Mouse (Mus musculus) embryo, embryonic 11.5 days (tissue): ENCODE measurements around the gene Tmx1.

ENCODE experiments used
- DNase-seq: peaks from one replicate; pipeline ENCODE4 v3.0.0-alpha.2; 2012; ENCODE audit warnings: low read depth, low spot score

Tmx1 gene

DNA sequence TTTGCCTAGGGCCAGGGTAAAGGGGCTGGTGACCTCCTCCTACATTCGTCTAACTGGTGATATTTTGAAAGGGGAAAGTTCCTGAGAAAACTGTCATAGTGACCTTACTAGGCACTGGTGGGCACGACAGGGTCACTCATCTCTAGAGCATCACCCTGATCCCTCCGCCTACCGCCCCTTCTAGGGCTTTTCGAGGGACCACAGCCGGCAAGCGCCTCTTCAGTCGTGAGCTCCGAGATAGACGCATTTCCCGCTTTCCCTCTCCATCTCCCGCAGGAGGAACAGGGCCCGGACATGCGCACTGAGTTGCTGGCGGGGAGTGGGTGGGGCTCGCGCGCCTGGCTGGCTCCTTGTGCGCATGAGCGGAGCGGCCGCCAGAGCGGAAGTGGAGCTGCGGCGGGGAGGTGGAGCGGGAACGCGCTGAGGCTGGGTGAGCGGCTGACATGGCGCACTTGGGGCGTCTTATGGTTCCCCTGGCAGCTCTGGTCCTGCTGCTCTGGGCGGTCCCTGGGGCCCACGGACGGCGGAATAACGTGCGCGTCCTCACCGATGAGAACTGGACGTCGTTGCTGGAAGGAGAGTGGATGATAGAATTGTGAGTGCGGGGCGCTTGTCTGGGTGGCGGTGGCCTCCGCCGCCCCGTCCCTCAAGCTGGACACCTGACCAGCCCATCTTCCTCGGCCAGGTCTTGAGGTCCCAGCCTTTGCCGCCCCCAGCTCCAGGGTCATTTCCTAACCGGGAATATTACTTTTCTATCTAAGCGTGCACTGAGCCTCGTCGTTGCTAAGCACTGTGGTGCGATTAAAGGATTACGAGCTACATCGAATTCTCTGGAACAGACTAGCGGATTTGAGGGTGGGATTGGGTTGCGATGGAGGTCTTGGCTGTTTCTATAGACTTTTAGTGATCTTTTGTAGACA is at the start of gene Tmx1:
Gene Tmx1, plus strand, starts transcription at position 370 of the 920 bp plus-strand sequence.
- peak; percentile 91 for DNase-seq

DNA sequence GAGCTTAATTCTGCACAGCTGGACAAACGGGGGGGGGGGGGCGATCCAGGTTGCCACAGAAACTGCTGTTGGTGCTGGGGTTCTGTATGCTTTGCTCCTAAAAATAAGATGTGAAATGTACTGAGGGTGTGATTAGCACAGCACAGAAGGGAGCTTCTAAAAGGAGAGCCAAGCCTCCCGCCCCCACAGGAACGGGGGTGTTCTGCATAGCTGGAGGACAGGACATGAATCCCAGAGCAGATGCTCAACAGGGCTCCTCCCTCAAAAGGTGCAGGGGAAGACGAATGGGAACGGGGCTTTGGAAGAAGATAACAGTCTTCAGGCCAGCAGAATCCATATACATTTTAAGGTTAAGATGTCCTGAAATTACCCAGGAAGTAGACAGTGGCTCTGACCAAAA is 48.6 kb upstream of the Tmx1 start:
- no peak for DNase-seq

DNA sequence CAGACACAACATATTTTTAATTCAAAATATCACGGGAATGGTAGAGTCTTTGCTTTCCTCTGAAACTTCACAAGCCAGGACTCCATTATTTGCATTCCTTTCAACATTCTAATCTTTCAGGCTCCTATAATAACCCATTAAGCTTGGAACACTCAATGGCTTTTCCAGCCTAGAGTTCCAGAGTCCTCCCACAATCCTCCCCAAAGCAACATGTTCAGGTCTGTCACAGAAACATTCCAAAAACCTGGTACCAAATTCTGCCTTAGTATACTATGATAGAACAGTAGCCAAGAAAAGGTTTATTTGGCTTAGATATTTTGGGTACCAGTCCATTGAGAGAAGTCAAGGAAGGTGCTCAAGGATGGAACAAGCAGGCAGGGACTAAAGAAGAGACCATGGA is 44.5 kb upstream of the Tmx1 start:
- DNase-seq: no peak

DNA sequence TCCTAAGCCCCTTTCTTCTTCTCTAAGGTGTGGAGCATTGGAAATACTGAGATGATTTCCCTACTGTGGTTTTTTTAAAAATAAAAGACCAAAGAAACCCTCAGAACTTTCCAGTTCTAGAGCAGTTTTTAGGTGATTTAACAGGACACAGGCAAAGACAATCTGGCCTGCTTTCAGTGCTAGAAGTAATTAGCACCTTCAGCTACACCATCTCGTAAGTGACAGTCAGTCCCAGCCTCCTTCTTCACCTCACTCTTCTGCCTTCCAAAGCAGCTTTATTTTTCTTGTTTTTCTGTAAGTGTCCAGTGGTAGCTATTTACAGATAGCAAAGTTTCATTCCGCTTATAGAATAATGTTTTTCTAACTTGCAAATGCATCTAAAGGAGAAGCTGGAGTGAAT is 43.3 kb upstream of the Tmx1 start:
- no peak for DNase-seq

DNA sequence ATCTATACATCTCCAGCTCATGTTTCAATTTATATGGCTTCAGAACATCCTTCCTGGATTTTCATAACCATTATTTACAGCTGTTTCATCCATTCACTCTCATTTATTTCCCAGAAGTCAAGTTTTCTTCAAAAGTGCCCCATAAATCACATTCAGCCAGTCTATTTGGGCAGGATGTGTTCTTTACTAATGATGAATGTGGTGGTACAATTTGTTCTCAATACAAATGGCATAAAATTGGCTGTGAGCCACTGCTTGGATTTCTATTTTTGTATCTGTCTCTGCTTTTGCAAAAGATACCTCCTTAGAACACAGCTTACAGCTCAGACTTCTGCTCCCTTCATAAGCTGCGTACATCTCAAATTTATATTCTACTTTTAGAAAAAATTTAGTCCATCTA is 32.7 kb upstream of the Tmx1 start:
- peak; percentile 30 for DNase-seq

DNA sequence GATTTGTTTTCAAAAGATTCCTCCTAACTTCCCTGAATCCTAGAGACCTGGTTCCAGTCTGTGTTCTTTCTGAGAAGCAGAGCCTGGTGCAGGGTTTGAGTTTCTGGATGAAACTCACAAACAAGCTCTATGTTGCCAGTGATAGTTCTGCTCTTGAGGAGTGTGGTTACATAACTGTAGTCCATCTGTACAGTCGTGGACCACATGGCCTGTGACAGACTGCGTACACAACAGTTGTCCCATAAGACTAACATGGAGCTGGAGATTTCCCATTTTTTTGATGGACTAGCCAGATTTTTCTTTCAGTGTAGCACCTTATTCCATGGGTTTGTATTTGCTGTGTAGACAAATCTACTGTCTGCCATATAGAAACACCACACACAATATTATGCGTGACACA is 31.9 kb upstream of the Tmx1 start:
- DNase-seq: no peak

DNA sequence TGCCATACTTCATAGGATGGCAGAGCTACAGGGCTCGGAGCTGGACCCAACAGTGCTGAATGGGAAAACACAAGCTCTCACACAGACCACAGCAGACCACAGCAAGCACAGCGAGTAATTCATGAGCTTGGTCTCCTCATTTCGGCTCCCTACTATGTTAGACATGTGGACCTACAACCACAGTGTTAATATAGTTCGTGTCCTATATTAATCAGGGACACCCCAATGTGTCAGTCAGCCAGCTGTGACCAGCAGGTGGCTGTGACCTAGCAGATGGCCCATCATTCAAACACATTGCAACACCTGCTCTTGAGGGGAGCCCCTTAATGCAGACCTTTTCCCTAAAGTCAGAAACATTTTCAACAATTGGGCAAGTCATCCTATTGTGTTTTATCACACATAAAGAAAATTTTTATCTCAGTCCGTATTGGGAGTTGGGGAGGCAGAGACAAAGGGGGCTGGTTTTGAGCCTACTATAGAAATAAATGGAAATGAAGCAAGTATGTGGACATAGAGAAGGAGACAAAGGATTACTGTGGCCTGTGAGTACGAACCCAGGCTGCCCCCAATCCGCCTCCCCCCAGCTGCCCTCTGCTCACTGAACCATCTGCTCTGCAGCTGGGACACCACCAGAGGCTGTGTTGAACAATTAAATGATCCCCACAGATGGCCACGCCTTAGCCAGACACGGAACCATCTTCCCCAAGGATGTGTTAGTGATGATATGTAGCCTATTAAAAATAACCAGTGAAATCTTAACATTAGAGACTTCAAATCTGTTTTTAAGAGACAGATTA is 30.4 kb upstream of the Tmx1 start:
- DNase-seq: peak; percentile 14

DNA sequence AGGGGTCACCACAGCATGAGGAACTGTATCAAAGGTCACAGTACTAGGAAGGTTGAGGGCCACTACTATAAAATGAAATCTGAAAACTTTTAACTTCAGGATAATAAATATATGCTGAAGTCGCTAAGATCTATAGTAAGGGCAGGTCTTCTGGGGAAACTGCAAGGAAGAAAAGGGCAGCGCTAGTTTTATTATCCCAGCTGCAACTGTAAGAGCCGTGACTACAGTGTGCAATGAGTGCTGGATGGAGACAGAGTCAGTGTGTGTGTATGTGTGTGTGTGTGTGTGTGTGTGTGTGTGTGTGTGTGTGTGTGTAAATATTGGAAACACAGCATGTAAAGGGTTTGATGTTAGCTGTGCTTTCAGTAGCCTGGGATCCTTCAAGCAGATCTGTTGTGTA is 25.0 kb upstream of the Tmx1 start:
- DNase-seq: no peak

DNA sequence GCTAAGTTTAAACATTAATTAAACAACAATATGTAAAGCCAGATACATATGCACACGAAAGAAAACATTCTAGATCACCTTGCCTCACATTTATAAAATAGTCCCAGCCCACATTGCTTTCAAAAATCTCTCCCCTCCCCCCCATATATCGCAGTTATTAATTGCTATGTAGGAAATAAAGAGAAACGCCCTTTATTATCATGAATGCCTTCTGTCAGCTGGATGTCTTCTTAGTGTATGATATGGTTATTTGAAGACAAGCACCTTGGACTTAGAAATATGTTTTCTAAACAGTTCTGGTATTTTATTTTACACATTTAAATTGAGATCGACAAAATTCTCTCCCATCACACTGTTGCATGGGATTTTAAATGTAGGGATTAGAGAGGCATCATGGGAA is 23.3 kb upstream of the Tmx1 start:
- no peak for DNase-seq

DNA sequence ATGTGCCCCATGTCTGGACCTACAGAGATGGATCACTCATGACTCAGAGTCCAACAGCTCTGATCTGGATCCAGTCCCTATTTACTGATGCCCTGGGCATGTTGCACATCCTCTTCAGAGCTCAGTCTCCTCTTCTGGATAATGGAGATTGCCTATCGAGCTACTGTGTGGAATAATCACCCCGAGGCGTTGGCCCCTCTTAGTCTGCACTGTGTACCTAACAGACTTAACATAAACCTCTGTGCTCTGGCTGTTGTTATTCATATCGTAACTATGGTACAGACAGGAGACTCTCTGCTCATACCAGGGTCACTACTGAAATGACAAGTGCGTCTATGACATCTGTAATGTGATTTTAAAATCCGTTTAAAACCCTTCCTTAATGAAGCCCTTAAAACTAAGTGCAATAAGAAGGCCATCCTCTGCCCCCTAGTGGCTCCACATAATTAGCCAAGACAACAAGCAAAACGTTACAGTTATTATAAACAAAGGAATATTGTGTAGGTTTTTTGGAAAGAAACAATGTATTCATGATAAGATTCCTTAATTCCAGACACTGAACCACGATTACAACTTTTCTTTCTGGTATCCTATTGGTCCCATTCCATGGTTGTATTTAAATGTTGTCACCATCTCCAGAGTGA is 22.5 kb upstream of the Tmx1 start:
- DNase-seq: peak; percentile 29

DNA sequence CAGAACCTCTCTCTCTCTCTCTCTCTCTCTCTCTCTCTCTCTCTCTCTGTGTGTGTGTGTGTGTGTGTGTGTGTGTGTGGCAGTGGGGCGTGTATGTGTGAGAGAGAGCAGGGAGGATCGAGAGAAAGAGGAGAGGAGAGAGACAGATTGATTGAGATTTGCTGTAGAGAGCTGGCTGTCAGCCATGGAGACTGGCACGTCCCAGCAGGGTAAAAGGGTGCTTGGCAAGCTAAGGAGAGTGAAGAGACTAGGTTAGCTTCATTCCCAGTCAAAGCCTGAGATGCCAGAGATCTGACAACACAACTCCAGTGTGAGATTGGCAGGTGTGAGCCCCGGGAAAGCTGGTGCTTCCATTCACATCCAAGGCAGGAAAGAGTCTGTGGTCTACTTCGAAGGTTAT is 21.5 kb upstream of the Tmx1 start:
- no peak for DNase-seq

DNA sequence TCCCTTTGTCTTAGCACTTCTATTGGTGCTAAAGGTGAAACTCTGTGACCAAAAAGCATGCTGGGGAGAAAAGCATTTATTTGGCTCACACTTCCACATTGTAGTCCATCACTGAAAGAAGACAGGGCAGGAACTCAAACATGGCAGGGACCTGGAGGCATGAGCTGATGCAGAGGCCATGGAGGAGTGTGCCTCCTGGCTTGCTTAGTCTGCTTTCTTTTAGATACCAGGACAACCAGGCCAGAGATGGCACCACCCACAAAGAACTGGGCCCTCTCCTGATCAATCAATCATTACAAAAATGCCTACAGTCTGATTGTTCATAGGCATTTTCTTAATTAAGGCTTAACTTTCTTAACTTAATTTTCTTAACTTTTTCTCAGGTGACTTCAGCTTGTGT is 2.9 kb upstream of the Tmx1 start:
- DNase-seq: no peak

DNA sequence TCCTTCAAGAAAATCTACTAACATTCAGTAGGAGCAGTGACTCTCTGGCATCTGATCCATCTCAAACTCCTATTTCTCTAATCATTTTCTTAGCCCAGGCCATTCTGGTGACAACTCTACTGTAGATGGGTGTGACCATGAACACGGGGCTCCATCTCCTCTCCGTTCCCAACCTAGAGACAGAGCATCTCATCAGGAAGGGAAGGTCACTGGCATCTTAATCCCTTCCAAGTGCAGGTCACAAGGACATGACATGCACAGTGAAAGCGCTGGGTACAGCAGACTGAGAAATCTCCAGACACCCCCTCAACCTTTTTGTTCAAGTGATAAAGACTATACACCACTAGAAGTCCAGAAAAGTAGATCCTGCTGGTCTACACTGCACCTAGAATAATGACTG is 1.4 kb upstream of the Tmx1 start:
- DNase-seq: no peak

DNA sequence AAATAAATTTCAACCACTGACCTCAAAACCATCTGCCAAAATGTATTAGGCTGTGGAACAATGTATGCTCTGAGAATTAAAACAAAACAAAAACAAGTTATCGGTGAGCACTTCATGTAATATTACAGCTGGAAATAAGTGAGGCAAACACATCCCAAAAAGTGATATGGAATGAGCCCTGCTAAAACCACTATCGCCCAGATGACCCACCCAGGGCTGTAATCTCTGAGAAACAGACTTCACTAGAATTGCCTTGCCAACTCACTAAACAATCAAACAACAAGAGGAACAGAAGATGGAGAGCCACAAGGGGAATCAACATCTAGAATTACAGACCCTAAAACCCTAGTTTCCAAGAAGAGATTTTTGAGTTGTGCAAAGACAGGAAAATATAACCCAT is 752 bp upstream of the Tmx1 start:
- no peak for DNase-seq

DNA sequence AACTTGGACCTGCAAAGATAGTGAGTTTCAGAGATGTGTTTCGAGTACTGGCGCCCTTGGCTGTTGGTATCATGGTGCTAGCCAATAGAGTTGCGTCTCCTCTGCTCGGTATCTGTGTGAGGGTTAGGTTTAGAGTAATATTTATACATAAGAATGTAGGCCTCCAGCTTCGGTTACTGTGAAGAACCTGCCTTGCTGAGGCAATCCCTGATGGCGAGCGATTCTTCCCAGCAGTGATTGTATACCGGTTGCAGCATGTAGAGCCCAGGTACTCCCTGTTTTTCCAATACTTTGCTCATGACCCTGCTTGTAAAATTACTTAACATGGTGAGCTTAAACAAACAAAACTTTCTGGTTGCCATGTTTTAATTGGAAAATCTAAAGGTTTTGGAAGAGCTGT is 2.3 kb downstream of the Tmx1 start:
- no peak for DNase-seq

DNA sequence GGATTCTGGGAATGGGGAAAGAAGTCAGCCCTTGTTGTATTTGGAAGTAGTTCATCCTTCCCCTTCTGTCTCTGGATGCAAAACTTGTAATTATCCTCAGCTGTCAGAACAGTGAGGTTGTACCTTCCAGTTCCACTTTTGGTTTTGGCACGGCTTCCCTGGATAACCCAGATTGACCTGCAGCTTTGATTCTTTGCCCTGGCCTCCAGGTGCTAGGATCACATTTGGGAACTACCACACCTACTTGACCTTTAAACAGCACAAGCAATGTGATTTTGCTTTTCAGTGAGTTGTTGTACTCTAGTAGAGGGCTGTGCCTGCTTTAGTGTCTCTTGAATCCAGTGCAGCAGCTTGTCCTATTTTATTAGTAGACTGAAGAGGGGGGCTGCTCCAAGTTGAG is 6.7 kb downstream of the Tmx1 start:
- no peak for DNase-seq

DNA sequence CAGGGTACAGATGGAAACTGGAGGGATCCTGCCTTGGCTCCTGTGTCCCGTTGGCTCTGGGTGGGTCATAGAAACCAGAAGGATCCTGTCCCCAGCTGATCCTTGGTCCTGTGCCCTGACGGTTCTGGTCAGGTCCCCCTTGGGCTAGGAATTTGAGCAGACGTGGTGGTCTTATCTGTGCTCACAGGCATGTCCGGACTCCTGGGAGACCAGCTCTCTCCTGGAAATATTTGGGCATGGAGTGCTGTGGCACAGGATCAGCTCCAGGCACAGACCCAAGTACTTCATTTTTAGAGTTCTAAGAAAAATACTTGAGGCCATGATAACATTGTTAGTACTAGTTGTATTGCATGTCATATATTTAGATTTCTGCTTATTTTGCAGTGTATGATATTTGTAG is 11.1 kb downstream of the Tmx1 start:
- no peak for DNase-seq

DNA sequence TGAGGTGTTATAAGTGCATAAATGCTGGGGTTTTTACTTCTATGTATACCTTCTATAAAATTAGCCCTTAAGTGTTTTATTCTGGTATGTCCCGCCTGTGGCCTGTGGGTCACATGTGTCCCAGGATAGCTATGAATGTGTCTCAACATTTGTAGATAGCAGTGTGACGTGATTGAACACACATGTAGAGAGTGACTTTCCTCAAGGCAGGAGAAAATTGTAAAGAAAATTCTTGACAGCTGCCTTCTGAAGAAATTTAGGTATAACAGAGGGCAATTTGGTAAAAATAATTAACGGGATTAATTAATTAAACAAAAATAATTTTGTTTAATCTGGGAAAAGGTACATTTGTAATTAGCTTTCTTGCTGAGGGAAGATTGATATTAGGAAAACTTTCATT is 22.4 kb downstream of the Tmx1 start:
- DNase-seq: no peak

DNA sequence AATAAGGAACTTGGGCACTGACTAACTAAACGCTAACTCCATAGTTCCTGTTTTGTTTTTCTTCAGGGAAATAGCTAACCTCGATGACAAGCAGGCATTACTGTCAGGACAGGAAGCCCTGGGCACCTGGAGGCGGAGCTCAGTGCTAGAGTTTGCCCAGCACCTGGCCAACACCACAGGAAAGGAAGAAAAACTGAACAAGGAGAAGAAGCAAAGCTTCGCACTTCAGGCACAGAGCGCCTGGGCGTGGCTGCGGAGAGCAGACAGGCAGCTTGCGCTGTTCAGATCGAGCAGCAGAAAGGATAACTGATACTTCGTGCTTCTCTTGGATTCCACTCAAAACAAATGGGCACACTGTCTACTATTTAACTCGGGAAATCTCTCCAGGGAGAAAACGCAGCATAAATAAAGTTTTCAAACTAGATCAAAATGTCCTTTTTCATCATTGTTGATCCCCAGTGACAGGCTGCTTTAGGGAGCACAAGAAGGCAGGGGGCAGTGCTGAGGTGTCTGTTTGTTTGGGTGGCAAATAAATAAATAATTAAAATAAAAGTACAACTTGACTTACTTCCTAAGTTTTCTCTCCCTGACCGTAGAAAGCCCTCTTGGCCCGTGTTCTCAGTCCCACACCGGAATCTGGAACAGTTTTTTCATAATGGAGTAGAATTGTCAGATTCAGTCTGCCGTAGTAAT is 24.1 kb downstream of the Tmx1 start:
- no peak for DNase-seq

DNA sequence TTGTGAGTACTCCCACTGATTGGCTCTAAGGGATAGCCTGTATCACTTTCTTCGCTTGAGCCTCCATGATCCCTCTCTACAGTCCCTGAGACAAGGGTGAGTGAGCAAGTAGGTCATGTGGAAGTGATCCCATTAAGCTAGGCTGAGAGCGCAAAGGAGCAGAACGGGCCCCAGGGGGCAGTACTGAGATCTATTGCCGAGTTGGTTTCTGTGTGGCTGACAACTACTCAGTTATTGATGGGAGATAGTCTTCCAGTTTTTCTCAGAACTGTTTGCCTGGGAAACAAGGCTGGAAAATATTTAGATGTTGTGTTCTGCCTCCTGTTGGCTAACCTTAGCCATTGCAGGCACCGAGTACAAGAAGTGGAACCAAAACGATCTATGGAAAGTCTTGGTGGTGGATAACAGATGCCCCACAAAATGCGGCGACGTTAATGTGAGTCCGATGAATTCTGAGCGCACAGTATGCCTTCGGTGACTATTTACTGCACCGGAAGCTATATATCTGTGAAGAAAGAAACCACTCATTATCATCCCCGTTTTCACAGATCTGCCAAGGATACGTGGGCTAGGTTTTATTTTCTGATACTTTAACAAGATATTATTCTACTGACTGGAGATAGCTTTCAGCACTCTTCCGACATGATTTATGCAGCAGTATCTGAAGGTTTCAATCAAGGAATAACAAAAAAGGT is 24.8 kb downstream of the Tmx1 start:
- DNase-seq: peak; percentile 24

DNA sequence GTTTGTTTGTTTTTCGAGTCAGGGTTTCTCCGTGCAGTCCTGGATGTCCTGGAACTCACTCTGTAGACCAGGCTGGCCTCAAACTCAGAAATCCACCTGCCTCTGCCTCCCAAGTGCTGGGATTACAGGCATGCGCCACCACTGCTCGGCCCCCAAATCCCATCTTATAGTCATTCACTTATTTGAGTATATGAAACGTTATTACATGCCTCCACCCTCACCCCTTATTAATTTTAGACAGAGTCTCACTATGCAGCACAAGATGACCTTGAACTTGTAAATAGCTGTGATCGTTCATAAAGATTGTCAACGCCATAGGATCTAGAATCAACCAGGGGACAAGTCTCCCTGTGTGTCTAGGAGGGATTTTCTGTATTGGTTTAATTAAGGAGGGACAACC is 33.1 kb downstream of the Tmx1 start:
- no peak for DNase-seq
